Mouse (Mus musculus): ENCODE measurements around the gene Lhfpl2.

Lhfpl2 gene

DNA sequence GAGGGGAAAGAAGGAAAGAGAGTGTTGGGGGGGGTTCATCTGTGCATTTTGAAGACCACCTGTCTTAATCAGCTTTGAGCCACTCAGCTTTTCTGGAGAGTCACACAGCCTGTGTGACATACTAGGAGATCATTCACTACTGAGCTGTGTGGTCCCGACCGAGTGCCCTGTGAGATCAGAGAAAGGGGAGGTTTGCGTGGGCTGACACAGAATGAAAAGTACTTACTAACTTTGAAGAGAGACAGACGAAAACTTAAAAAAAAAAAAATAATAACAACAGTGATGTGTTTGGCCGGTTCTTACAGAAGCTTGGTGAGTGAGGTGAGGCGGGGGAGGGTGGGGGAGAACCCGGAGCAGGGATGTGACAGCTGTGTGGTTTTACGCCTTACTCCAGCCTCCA, 86.9 kb downstream of the Lhfpl2 start:
- no peak for DNase-seq

DNA sequence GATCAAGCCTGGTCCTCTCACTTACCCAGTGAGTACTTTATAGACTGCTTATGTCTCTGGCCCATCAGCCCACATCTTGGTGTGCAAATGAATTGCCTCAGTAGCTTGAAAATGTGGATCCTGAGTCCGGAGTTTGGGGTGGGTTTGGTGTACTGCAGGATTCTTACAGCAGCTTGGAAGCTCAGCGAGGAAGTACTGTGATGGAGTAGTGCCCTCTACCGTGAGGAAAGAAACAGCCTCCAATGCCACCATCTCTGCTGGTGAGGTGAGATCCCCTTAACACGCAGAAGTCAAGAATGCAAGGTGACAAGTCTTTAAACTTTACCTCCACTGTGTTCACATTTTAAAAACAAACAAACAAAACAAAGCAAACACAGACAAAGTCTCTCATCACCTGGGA, 89.7 kb downstream of the Lhfpl2 start:
- DNase-seq, result no peak

DNA sequence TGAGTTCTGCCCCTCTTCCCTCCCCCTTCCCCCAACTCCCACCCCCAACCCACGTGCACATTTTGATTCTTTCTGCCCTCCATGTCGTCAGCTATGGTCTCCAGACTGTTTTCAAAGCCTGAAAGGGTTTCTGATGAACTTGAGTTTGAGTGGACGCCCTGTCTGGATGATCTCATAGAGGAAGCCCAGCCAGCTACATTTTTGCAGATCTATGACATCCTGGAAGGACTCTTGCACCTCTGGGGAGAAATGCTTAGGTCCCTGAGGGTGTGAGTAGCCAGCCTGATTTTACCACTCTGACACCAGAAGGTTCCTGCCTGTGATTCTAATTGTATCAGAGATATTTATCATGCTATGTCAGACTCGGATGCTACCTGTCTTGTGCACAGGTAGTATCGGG, 91.4 kb downstream of the Lhfpl2 start:
- no peak for DNase-seq

DNA sequence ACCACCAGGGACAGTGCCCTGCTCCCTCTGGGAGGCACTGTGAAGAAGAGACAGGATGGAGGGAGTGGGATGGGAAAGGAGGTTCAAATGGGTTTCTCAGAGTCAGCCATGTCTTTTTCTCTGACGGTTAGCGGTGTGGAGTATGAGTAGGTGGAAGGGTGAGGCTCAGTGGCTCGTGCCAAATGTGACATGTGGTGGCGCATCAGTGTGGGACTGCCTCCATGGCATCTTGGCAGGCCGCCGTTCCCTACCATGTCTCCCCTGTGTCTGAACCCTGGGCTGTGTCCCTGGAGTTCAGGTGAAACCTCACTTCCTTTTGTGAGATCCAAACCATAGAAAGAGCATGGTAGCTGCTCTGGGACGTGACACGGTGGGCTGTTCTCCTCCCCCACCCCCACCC, 92.2 kb downstream of the Lhfpl2 start:
- no peak for DNase-seq

DNA sequence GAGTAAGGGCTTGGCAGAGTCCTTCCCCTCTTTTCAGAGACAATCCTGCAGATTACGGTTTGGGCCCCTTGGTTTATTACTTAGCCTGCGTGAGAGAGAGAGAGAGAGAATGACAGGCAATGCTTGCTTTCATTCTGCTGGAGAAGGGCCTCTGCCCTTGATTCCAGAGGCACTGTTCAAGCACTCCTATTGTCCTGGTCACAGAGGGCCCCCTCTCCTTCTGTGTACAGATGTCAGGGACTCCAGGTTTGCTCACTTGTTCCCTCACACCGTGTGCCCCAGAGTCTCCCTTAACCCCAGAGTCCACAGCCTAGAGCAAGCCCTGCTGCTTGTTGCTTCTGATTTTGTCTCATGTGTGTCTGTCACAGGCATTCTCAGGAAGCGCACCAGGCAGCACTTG, 93.7 kb downstream of the Lhfpl2 start:
- DNase-seq, result no peak

DNA sequence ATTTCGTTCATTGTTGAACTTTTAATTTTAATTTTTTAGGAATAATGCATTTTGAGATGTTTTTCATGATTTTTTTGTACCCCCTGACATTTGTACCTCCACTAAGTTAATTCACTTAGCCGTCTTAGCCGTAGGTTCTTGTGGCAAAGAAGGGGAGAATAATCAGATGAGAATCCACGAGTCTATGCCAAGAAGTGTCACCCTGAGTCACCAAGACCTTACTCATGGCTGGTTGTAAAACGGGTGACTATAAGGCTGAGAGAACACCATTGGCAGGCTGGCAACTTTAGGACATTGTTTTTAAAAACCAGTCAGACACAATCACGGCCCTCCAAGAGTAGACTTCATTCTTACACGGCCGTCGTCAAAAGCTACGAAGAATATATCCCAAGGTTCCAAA, 95.2 kb downstream of the Lhfpl2 start:
- DNase-seq, result no peak

DNA sequence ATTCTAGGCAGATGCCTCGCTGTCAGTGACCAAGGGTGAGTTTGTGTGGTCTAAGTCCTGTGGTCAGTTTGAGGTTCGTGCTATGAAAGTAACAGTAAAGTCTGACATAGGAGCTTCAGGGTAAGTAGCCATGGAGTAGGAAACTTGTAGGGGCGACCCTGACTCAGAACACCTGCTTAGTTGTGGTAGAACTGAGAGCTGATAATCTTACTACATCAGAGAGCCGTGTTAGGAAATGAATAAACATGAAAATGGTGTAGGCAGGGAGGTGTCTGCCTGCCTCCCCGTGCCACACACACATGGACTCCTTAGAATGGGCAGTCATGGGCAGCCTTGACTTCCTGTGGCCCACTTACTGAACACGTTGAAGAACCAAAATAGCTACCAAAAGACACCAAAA, 96.1 kb downstream of the Lhfpl2 start:
- no peak for DNase-seq

DNA sequence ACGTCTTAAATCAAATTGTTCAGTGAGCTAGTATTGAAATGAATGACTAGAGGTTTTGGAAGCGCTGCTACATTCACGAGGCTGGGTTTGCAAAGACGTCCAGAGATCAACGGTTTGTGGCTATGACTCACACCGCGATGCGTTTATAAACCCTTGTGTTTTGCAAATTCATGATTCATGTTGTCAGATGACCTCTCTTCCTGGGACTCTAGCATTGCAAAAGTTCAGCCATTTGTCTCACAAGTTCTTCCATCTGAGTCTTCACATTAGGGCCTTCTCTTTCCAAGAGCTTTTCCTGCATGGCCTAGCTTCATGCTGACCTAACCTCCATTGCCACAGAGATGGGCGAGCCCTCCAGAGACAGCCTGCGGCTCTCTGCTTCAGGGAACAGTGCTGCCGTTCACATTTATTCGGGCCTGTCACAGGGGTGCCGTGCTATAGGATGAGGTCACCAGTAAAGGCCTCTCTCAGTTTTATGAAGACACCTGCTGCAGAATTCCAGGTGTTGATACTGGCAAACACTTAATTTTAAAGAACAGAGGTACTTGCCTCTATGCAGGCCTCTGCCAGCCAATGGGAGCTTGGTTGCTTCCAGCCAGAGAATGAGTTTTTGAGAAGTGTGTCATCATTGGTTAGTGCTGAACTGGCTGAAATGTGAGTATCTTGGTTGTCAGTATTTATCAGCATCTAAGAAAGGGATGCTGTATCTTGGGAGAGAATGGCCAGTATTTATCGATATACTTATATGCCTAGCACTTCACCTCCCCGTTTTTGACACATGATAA, 97.1 kb downstream of the Lhfpl2 start:
- DNase-seq, result no peak

DNA sequence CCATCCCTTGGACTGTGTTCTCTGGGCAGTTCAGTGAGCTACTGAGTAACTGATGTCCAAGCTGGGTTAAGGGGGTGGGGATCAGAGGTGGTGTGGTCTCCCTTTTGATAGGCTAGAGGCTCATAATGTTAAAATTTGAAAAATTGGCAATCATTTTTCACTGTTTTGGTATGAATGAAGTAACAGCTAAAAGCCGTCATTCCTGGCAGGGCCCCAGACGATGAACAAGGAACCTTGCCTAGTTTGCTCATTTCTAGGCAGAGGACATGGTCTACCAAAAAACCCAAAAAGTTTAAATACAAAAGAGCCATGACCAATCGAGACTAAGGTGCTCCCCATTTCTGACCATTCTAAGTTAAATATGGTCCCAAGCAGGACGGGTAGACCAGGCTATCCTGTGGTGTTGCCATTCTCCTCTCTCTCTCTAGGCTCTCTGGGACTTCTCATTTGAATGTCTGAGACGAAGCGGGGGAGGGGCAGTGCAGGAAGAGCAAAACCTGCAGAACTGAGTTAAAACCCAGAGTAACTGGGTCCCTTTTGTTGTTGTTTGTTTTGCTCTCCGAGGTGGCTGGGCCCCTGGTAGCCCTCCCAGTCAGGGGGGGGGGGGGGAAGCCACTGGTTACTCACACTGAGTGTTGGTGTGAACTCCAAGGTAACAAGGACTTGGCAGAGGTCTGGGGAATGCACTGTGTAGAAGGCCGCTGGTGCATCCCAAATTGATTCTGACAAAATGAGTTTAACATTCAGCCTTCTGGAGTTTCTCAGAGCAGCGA, 98.2 kb downstream of the Lhfpl2 start:
- no peak for DNase-seq

DNA sequence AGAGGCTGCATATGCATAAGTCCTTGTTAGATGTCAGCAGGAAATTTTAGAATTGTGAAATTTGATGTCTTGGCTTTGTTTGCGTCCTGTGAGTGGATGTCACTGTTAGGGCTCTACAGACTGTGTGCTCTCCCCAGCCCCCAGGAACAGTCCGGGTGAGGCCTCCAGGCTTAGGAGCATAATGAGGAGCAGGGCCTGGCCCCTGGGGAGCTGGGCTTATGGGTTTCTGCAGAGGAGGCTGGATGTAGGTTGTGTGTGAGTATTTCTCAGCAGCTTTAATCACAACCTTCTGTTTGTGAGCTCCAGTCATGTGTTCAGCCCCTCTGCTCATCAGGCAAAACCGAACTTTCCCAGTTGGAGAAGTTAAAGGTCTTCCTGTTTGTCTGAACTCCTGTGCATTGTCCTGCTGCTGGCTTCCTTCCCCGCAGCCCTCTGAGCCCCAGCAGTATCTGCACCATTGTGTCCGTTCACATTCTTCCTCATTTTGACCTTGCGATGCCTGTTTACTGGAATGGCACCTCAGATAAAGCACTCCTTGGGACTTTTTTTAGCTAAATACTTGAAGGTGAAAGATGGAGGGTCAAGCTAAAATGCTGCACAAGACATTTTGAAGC, 101.4 kb downstream of the Lhfpl2 start:
- DNase-seq, result no peak

DNA sequence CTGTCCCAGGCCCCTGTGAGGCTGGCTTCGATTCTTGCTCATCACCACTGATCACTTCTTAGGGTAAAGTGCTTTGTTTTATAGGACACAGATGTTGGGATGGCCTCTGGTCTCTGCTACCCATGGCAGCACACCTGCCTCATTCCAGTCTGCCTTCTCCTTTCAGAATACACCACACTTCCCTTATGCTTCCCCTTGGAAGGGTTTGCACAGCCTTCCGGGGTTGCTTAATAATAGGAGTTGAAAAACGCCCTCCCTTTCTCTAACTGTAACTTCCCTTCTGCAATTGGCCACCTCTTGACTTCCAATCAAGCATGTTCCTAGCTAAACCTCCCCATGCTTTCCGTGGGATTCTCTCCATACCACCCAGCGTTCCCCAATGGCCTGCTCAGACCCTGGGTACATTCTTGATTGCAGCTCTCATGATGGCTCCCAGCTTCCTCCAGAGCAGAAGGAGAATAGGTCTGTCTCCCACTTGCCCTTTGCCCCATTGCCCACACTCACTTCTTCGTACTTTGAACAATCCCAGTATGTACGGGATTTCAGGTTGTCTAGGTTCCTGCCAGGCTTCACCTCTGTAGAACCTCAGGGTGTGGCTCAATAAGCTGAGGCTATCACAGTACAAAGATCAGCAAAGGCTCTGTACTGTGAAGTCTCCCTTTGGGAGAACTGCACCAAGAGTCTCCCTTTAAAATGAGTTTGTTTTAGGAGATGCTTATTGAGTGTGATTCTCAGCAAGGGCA, 102.1 kb downstream of the Lhfpl2 start:
- no peak for DNase-seq

DNA sequence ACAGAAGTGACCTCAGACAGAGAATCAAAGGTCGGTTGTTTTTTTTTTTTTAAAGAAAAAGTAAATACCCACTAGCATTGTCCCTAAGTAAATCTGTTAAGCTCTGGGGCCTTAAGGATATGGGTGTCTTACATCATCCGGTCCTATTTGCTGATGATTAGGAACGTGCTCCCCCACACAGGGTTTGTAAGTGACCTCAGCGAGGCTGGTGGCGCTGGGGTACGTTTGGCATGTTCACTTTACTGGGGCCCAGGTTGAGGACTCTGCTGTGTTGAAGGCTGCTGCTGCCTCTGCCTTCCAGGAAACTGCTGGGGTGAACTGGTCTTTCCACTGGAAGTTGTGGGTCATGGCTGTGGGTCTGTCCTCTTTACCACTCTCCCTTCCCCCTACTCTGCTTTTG, 106.9 kb downstream of the Lhfpl2 start:
- no peak for DNase-seq

DNA sequence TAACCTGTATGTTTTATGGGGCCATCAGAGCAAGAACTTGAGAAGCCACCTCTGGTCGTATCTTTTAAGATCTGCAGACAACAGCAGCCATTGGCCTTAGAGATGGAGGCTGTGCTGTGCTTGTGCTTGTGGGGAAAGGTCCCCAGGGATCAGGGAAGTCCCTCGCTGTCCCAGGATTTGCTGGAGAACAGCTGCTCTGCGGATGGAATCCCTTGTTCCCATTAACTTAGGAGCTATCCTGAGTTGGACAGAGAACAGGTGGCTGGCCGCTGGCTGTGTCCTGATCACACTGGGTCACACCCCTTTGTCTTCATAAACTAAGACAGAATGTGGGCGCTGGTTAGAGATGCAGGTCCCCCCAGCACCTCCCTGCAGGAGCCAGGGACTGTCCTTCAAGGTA, 110.7 kb downstream of the Lhfpl2 start:
- no peak for DNase-seq

DNA sequence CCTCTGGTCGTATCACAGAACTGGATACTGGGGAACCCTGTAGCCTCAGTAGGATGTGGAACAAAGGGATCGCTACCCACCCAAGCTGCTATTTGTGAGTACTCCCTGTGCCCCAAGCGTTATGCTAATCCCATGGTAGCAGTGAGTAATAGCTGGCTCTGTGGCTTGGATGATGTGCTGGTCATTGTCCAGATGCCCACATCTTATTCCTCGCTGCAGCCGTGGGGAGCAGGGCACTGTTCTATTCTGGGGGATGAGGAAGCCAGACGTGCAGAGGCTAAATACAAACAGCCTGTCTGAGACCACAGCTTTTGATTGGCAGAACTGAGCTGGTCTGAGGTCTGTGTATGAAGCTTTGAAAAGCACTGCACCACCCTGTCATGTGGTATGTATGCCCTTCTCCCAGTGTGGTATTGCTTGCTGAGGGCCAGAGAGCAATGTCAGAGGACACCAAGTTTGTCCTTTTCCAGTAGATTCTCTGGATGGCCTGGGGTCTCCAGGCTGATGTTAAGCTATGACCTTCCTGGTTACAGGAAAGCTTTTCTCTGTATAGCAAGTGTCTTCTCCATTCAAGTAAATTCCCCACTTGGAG, 111.8 kb downstream of the Lhfpl2 start:
- no peak for DNase-seq

DNA sequence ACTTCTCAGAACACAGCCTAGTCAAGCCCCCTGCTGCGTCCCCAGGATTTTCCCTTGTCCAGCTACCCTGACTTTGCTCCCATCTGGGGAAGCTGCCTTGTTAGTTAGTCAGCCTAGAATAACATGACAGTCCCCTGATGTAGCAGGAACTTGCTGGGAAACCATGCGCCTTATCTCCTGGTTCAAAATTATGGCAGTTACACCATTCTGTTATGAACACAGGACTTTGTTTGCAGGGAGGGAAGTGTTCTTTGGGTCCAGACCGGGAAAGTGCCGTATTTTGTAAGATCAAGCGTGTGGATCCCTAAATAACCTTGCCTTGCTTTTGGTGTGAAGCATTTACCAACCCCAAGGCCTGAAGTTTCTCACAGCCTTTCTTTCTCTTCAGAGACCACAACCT, 114.0 kb downstream of the Lhfpl2 start:
- DNase-seq, result no peak

DNA sequence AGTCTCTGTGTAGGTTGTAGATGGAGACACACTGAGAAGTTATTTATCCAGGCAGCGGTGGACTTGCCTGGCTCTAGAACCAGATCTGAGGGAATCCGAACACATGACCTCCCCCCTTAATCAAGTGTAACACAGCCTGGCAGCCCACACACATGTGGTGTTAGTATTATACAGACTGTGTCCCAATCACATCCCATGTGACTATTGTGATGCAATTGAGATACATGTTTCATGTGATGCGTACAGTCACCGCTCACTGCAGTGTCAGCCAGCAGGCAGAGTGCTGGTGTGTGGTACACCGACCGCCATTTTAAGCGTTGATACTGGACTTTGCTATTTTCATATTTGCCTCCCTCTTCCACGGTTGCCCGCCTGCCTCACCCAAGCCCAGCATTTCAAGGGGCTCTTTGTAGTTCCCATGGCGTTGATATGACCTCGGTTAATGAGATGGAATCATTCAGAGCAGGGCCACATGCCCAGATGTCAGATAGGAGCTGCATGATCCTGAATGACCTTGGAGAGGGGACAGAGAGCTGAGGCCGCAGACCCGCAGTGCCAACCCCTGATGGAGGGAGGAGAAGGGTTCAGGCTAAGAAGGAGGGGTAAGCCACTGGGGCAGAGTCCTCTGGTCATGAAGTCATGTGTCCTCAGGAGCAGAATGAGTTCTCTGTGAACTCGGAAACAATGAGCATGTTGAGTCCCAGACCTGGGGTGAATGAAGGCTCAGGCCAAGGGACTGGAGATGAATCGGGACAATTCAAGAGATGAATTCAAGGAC, 115.1 kb downstream of the Lhfpl2 start:
- no peak for DNase-seq

DNA sequence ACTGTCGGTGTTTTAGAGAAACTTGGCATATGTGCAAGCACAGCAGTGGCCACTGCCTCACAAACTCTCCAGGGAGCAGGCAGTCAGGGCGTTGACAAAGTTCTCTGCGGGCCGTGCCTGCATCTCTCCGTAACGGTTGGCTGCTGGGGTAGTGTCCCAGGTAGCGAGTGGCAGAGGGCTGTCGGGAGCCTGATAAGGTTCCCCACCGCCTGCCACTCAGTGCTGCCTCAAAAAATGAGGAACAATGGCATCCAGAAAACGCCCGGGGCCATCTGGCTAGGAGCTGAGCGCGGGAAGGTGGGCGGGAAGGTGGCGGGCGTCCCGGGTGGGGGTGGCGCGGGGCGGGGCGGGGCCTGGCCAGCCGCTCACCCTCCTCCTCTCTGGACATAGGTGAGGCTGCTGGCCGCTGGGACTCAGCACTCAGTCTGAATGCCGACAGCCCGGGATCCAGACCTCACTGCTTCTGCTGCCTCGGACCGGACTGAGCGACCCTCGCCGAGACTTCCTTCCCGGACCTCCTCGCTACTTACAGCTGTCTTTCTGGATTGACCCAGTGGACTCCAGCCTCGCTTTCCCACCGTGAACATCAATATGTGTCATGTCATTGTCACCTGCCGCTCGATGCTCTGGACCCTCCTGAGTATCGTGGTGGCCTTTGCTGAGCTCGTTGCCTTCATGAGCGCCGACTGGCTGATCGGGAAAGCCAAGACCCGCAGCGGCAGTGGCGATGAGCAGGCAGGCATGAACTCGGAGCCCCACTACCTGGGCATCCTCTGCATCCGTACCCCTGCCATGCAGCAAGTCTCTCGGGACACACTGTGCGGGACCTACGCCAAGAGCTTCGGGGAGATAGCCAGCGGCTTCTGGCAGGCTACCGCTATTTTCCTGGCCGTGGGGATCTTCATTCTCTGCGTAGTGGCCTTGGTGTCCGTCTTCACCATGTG, 116.3 kb downstream of the Lhfpl2 start:
- DNase-seq, result no peak

DNA sequence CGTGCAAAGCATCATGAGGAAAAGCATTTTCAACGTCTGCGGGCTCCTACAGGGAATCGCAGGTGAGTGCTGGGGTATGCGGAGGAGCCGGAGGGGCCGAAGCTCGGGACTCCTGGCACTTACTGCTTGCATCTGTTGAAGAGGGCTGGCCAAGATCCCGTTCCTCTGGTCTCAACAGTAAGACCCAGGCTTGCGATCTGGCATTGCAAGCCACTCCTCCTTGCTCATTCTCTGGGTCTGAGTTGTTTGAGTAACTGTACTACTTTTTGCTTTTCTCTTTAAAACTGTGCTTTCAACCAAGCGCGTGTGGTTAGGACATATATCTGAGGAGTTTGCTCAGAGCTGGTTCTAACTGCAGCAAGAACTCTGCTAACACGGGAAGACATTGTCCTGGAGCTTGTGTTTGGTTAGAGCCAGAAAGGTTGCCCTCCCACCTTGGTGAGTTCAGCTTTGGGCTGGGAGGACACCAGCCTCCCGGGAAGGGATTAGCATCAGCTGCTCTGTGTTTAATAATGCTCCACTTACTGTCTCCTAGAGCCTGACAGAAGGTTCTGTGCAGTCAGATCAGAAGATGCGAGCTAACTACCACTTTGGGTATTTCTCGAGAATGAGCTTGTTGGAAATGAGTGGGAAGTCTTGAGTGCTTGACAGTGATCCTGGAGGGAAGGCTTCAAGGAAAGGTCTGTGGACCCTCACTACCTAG, 117.1 kb downstream of the Lhfpl2 start:
- no peak for DNase-seq

DNA sequence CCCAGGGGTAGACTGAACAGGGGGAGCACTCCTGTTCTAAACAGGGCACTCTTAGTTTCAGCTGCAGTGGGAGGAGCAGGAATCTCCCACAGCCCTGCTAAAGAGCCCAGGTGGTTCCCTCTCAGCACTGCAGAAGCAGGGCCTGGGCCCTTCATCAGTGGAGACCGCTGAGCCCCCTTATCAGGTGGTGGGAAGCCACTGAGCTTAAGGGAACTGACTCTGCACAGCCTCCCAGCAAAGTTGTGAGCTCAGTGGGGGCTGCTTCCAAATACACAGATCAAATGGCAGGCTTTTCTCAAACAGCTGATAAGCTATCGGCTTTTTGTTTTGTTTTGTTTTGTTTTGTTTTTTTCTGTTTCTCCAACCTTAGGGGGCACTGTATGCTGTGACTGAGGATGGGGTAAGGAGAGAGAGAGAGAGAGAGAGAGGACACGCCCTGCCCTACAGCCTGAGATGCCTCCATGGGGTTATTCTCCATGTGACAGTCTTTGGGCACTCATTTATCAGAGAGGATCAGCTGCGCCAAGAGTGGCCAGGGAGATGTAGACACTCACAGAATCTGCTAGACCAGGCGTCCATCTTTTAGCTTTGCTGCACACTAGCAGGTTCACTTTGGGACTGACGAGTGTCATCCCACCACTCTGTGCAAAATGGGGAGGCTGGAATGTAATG, 117.9 kb downstream of the Lhfpl2 start:
- no peak for DNase-seq

DNA sequence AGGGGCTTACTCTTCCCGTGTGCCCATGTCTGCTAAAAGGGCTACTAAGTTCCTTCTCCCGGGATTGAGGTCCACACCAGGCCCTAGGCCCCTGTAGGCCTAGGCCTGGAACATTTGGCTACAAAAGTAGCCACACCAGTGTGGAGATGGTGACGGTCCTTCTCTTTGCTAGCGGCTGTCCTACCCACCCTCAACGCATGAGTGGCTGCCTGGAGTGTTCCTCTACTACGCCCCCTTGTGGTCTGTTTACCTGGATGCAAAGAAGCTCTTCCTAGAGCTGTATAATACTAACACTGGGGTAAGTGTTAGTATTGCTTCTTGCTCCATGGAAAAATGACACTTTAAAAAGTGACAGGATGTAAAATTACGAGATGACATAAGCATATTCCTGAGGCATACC, 119.6 kb downstream of the Lhfpl2 start:
- DNase-seq, result no peak
